Mouse (Mus musculus) ES-Bruce4 (cell line): ENCODE measurements at regions not wholly inside any gene's neighbourhood (a gene's known extent, or its start where the extent isn't known, plus 50 kb on each side); places are given as distances from the start of the nearest gene placed in this dataset.

ENCODE experiments used
- H3K27ac ChIP-seq: 2 replicates; pipeline ENCODE4 v1.5.1; 2012; ENCODE audit warnings: low read length, inconsistent platforms; ENCODE audit not compliant: insufficient read depth
- H3K27me3 ChIP-seq: 2 replicates; pipeline ENCODE4 v1.6.1; 2012; ENCODE audit warnings: mild to moderate bottlenecking, low read length, inconsistent platforms; ENCODE audit not compliant: control insufficient read depth, poor library complexity, insufficient read depth, severe bottlenecking
- H3K36me3 ChIP-seq: 2 replicates; pipeline ENCODE4 v1.6.1; 2012; ENCODE audit warnings: inconsistent platforms, mild to moderate bottlenecking, low read length, moderate library complexity; ENCODE audit not compliant: control insufficient read depth, poor library complexity, insufficient read depth, severe bottlenecking
- H3K4me1 ChIP-seq: one replicate; pipeline ENCODE4 v1.8.1; 2011; ENCODE audit warnings: low read length; ENCODE audit not compliant: control insufficient read depth, insufficient read depth
- H3K4me3 ChIP-seq: 2 replicates; pipeline ENCODE4 v1.5.1; 2011; ENCODE audit warnings: low read depth, mild to moderate bottlenecking, low read length
- H3K9ac ChIP-seq: 2 replicates; pipeline ENCODE4 v1.6.1; 2012; ENCODE audit warnings: low read depth, mild to moderate bottlenecking, inconsistent platforms; ENCODE audit not compliant: poor library complexity, severe bottlenecking
- H3K9me3 ChIP-seq: replicated peaks from 2 replicates; pipeline ENCODE4 v1.6.1; 2012; ENCODE audit warnings: mild to moderate bottlenecking, low read length, inconsistent platforms; ENCODE audit not compliant: control insufficient read depth, poor library complexity, insufficient read depth, severe bottlenecking
- CTCF ChIP-seq: IDR thresholded peaks from one replicate; pipeline ENCODE4 v1.8.1; 2011; ENCODE audit warnings: low read depth, low read length
- EP300 ChIP-seq: IDR thresholded peaks from 2 replicates; pipeline ENCODE4 v1.6.1; 2011; ENCODE audit warnings: low read depth, low read length; ENCODE audit not compliant: insufficient read depth
- POLR2A ChIP-seq: IDR thresholded peaks from one replicate; pipeline ENCODE4 v1.8.1; 2011; ENCODE audit warnings: low read length; ENCODE audit not compliant: insufficient read depth

DNA sequence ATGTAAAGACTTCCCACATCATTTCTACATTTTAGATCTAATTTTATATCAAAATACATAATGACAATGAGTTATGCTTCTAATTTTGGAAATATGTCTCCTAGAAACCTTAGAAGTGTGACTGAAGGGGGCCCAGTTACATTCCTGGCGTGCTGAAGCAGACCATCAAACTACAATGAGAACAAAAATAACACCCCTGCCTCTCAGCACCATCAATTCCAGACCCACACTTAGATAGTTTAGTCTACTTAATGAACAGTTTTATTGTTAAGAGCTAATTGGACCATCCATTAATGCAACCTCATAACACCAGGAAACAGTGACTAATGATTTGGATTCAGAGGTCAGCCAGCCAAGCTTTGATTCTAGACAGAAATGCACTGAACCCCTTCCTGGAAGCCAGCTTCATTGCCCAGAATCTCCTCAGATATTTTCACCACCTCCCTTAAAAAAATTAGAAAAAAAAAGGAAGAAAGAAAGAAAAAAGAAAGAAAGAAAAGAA is 280.7 kb downstream of the Ptbp2 start:
- H3K9me3 ChIP-seq, result no peaks in the 10 kb centered on the region
- TF ChIP-seq EP300 (no peak), CTCF (no peak), POLR2A (no peak)
- H3K27ac ChIP-seq, result no peak overlapping the region
- H3K36me3 ChIP-seq, result no peaks in the 10 kb centered on the region
- H3K4me1 ChIP-seq, result no peaks in the 10 kb centered on the region
- no peak overlapping the region for H3K4me3 ChIP-seq
- H3K9ac ChIP-seq, result no peak overlapping the region
- H3K27me3 ChIP-seq, result no peaks in the 10 kb centered on the region

DNA sequence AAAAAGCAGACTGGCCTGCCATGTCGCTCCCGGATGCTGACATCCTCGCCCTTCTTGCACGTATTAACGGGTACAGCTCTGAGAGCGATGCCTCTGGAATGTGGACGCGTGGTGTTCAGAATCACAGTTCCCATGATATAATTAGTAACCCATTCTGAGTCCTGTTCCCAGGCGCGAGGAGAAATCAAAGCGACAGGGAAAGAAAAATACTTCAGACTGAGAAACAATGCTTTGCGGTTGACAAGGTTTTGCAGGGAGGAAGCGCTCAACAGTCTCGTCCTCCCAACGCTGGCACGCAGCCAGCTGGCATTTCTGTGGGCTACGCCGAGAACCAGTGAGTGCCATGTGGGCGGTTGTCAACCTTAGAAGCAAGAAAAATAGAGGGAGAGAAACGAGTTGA is 285.6 kb downstream of the Ptbp2 start:
- Histone ChIP-seq H3K4me1 (no peaks in the 10 kb centered on the region), H3K9me3 (no peaks in the 10 kb centered on the region), H3K27ac (no peak overlapping the region), H3K4me3 (no peak overlapping the region), H3K27me3 (no peaks in the 10 kb centered on the region), H3K9ac (no peak overlapping the region), H3K36me3 (no peaks in the 10 kb centered on the region)
- no peak for TF ChIP-seq CTCF
- no peak for TF ChIP-seq POLR2A
- no peak for TF ChIP-seq EP300

DNA sequence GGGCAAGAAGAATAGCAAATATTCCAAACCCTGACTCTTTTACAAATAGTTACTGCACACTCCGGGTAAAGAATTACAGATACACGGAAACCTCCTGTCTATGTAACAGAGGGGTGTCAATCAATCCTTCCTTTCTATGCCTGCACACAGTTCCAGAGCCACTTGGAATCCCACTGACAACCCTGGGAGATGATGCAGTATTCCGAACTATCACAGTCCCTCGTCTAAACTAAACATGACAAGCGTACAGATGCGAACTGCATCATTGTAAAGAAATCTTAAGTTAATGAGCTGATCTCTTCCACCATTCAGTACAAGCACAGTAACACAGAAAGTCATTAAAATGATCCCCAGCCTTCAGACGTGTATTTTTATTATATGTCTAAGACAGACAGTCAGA is 286.4 kb downstream of the Ptbp2 start:
- no peaks in the 10 kb centered on the region for H3K4me1 ChIP-seq
- no peak overlapping the region for H3K27ac ChIP-seq
- no peak for TF ChIP-seq EP300
- TF ChIP-seq POLR2A, result no peak
- TF ChIP-seq CTCF, result no peak

DNA sequence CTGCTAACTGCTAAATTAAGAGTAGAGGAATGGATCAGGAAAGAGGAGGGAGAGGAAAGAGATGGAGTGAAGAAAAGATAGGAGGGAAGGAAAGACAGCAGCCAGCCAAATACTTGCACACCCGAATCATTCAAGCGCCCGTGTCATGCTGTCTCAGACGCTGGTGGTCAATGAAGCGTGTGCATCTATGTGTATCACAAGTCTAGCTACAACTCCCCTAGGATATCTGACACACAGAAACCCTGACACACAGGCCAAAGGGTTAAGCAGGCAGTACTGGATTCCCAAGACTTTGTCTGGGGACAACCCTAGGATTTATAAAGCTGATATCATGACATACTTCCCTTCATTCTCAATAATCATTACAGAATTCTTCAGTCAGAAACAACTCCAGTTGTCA is 289.7 kb downstream of the Ptbp2 start:
- no peak for TF ChIP-seq CTCF
- no peak for TF ChIP-seq EP300
- TF ChIP-seq POLR2A, result no peak
- H3K9ac ChIP-seq, result no peak overlapping the region
- no peak overlapping the region for H3K4me3 ChIP-seq

More for the DNA sequence above, 286.4 kb downstream of the Ptbp2 start:
- Histone ChIP-seq H3K9ac (no peak overlapping the region), H3K27me3 (no peaks in the 10 kb centered on the region), H3K4me3 (no peak overlapping the region), H3K9me3 (no peaks in the 10 kb centered on the region), H3K36me3 (no peaks in the 10 kb centered on the region)

DNA sequence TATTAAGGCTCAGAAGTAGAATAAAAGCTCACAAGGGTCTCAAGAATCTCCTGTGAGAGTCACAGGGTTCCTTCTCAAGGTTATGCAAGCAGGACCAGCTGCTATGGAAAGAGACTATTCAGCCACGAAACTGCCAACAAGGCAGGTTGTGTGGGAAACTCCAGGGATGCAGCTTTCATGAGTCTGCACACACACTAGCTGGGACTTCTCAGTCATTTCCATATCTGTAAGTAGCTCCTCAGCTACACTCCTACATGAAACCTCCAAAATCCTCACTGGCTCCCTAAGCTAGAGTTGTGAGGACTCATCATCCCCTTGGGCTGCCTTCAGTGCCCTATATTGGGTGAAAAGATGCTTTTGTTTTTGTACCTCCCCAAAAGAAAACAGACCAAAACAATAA is 291.6 kb downstream of the Ptbp2 start:
- H3K27me3 ChIP-seq, result no peaks in the 10 kb centered on the region
- H3K9ac ChIP-seq, result no peak overlapping the region
- H3K9me3 ChIP-seq, result no peaks in the 10 kb centered on the region
- no peak overlapping the region for H3K27ac ChIP-seq
- no peak overlapping the region for H3K4me3 ChIP-seq
- H3K4me1 ChIP-seq, result no peaks in the 10 kb centered on the region
- no peaks in the 10 kb centered on the region for H3K36me3 ChIP-seq
- TF ChIP-seq CTCF (no peak), POLR2A (no peak), EP300 (no peak)

More for the DNA sequence above, 289.7 kb downstream of the Ptbp2 start:
- H3K9me3 ChIP-seq, result no peaks in the 10 kb centered on the region
- H3K36me3 ChIP-seq, result no peaks in the 10 kb centered on the region
- no peak overlapping the region for H3K27ac ChIP-seq
- H3K4me1 ChIP-seq, result no peaks in the 10 kb centered on the region
- no peaks in the 10 kb centered on the region for H3K27me3 ChIP-seq

DNA sequence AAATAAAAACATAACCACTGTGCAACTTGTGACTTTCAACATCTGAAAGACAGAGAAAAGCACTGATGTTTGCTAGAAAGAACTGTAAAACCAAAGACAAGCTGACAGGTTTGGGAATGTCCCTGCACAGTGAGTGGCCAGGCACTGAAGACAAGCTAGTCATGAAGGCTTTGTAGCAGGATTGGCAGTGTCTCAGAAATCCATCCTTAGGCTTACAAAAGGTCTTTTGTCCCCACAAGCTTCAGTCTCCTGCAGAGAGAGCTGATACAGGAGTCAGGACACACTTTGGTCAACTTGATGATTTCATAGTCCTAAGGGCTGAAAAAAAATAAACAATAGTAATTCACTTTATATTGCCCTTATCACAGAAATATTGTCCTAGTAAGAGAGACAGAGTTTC is 294.9 kb downstream of the Ptbp2 start:
- H3K27me3 ChIP-seq, result no peaks in the 10 kb centered on the region
- H3K4me3 ChIP-seq, result no peak overlapping the region
- no peaks in the 10 kb centered on the region for H3K36me3 ChIP-seq
- no peak overlapping the region for H3K27ac ChIP-seq
- no peak for TF ChIP-seq CTCF
- TF ChIP-seq EP300, result no peak
- TF ChIP-seq POLR2A, result no peak
- no peak overlapping the region for H3K9ac ChIP-seq
- H3K9me3 ChIP-seq, result no peaks in the 10 kb centered on the region
- no peaks in the 10 kb centered on the region for H3K4me1 ChIP-seq
